Mouse (Mus musculus) intestine, embryonic 14.5 days (tissue): ENCODE data around the gene Cdc7. TPM values are rescaled to one million over a fixed set of nuclear protein-coding genes. Genes with fewer than 3 reads are reported as not detected.
"Not testable (repeated sequence)": the region's sequence is repeated elsewhere in the genome, so short reads cannot be mapped to it uniquely, and the experiment has no call there.

Source experiments
- ATAC-seq: fragments of 200-750 bp; cut with Nextera tagmentation; replicated peaks from 2 replicates; pipeline ENCODE4 v1.8.0; 2017; ENCODE audit warnings: low read depth, moderate number of reproducible peaks, moderate TSS enrichment, moderate library complexity; ENCODE audit not compliant: low FRiP score, low TSS enrichment
- DNase-seq: peaks from one replicate; pipeline ENCODE4 v3.0.0-alpha.2; 2018; ENCODE audit warnings: low spot score
- H3K27ac ChIP-seq: fragments of 300-500 bp; sonication (generic); 2 replicates; pipeline ENCODE4 v1.5.1; 2014; ENCODE audit warnings: low read depth, mild to moderate bottlenecking, control low read depth
- H3K27me3 ChIP-seq: fragments of 300-500 bp; sonication (generic); replicated peaks from 2 replicates; pipeline ENCODE4 v1.6.1; 2014; ENCODE audit warnings: low read length, control low read depth; ENCODE audit not compliant: control insufficient read depth, insufficient read depth
- H3K36me3 ChIP-seq: fragments of 300-500 bp; sonication (generic); 2 replicates; pipeline ENCODE4 v1.6.1; 2014; ENCODE audit warnings: low read length, control low read depth; ENCODE audit not compliant: control insufficient read depth, insufficient read depth
- H3K4me1 ChIP-seq: fragments of 300-500 bp; sonication (generic); replicated peaks from 2 replicates; pipeline ENCODE4 v1.6.1; 2014; ENCODE audit warnings: low read length, control low read depth, mixed read lengths; ENCODE audit not compliant: control insufficient read depth, insufficient read depth
- H3K4me2 ChIP-seq: fragments of 300-500 bp; sonication (generic); 2 replicates; pipeline ENCODE4 v1.6.1; 2014; ENCODE audit warnings: low read length
- H3K4me3 ChIP-seq: fragments of 300-500 bp; sonication (generic); 2 replicates; pipeline ENCODE4 v1.5.1; 2014; ENCODE audit warnings: low read depth, low read length, control low read depth, mixed read lengths
- H3K9ac ChIP-seq: fragments of 300-500 bp; sonication (generic); 2 replicates; pipeline ENCODE4 v1.6.1; 2014; ENCODE audit warnings: mild to moderate bottlenecking, low read length
- H3K9me3 ChIP-seq: fragments of 300-500 bp; sonication (generic); 2 replicates; pipeline ENCODE4 v1.6.1; 2016; ENCODE audit warnings: low read length, control low read depth; ENCODE audit not compliant: control insufficient read depth
- WGBS: fragments of 180-500 bp; shearing (Covaris S2); extraction: QIAGEN DNeasy Blood & Tissue Kit; methylation state at CpG from one replicate; pipeline ENCODE4 v1.1.7; 2014; 5-methylcytosine and 5-hydroxymethylcytosine counted together
- polyA plus RNA-seq: library from polyadenylated mRNA; unstranded; fragments of >200 nt; fragmentation: Nextera tagmentation; extraction: Ambion mirVana; gene quantifications from 2 replicates; pipeline ENCODE4 v1.2.1, GENCODE M21; 2014

The Cdc7 gene
- polyA plus RNA-seq, 1 experiment from 2014 or later: 49.8 TPM

- H3K9me3 ChIP-seq: peaks cover 8% of the 10 kb centered on the region
- no peak overlapping the region for H3K27ac ChIP-seq
- no peak overlapping the region for H3K4me2 ChIP-seq
- 89% methylated on average over 3 of the region's 3 CpGs for WGBS
- no peaks in the 10 kb centered on the region for H3K36me3 ChIP-seq
- peaks cover 19% of the 10 kb centered on the region for H3K4me1 ChIP-seq
- H3K4me3 ChIP-seq: no peak overlapping the region
- ATAC-seq (no peak), DNase-seq (no peak)
- no peak overlapping the region for H3K9ac ChIP-seq
- H3K27me3 ChIP-seq: no peaks in the 10 kb centered on the region
Measured at GRCm38 (mm10) chr5:106959031-106959430, 5.1 kb upstream of the Cdc7 start.

DNA sequence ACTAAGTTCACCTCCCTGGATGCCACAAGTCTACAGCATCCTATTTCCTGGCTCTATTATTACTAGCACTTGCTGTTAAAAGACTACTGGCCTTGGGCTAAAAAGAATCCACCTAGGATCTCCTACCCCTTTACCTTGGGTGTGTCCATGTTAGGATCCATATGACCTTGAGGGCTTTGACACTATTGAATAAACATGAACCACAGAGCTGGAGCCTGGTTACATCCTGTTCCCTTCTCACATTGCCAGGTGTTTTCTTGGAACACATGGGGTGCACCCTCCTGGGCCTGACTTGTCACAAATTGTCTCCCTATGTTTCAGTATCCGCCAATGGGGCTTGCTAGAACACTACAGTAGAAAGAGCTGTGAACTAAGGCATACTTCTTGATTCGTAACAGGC lies 3.7 kb upstream of the Cdc7 start:
- DNase-seq (no peak), ATAC-seq (no peak)
- Histone ChIP-seq H3K4me3 (no peak overlapping the region), H3K9ac (no peak overlapping the region), H3K27me3 (no peaks in the 10 kb centered on the region), H3K4me2 (no peak overlapping the region), H3K4me1 (peaks cover 25% of the 10 kb centered on the region), H3K9me3 (peaks cover 3% of the 10 kb centered on the region; the same call in 1 of the 2 replicates), H3K27ac (no peak overlapping the region), H3K36me3 (no peaks in the 10 kb centered on the region)
- 92% methylated on average over 2 of the region's 2 CpGs for WGBS

DNA sequence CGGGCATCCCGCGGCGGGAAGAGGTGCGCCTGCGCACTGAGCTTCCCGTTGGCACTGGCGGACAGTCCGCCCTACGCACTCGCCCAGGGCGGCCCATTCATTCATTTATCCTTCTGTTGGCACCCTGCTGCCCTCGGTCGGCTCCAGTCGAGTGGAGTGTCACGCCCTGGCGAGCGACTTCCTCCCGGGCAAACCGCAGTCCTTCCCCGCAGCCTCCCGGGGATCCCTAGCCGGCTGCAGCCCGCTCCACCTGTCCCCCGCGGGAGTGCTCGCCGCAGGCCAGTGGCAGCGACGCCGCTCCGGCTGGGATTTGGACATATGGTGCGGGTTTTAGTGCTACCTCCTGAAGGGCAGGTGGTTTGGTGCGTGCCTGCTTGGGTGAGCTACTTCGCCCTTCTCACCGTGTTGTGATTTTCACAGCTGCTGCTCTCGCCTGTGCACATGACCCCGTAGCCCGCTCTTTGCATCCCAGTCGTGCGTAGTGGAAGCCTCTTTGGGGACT lies 442 bp downstream of the Cdc7 start:
- Histone ChIP-seq H3K4me3 (peak overlapping the region; percentile 81), H3K27me3 (no peaks in the 10 kb centered on the region), H3K9me3 (peaks cover 3% of the 10 kb centered on the region; the same call in 1 of the 2 replicates), H3K36me3 (peaks cover 26% of the 10 kb centered on the region), H3K27ac (peak overlapping the region; percentile 72), H3K4me2 (peak overlapping the region; percentile 69), H3K9ac (peak overlapping the region; percentile 63), H3K4me1 (peaks cover 18% of the 10 kb centered on the region)
- DNase-seq (no peak), ATAC-seq (peak; percentile 85)
- under 1% methylated on average over 41 of the region's 41 CpGs for WGBS

DNA sequence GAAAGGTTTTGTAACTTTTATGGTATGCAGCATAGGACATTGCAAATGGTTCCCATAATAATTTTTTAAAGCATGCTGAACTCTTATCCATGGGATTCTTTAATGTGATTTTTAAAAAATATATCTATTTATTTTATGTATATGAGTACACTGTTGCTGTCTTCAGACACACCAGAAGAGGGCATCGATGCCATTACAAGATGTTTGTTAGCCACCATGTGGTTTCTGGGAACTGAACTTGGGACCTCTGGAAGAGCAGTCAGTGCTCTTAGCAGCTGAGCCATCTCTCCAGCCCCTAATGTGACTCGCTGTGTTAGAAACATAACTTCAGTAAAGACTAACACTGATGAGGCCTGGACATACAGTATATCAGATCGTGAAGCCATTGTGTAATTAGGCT lies 2.3 kb downstream of the Cdc7 start:
- H3K4me1 ChIP-seq: peaks cover 15% of the 10 kb centered on the region
- DNase-seq (no peak), ATAC-seq (no peak)
- H3K4me3 ChIP-seq: no peak overlapping the region
- no peak overlapping the region for H3K9ac ChIP-seq
- H3K27me3 ChIP-seq: no peaks in the 10 kb centered on the region
- WGBS: 84% methylated on average over 3 of the region's 3 CpGs
- H3K4me2 ChIP-seq: no peak overlapping the region
- no peaks in the 10 kb centered on the region for H3K9me3 ChIP-seq
- peaks cover 43% of the 10 kb centered on the region for H3K36me3 ChIP-seq
- no peak overlapping the region for H3K27ac ChIP-seq

- Histone ChIP-seq H3K4me3 (no peak overlapping the region), H3K4me1 (peaks cover 15% of the 10 kb centered on the region), H3K27me3 (no peaks in the 10 kb centered on the region), H3K9me3 (no peaks in the 10 kb centered on the region), H3K9ac (no peak overlapping the region), H3K27ac (no peak overlapping the region), H3K36me3 (peaks cover 53% of the 10 kb centered on the region), H3K4me2 (no peak overlapping the region)
- ATAC-seq (no peak), DNase-seq (no peak)
- WGBS: 94% methylated on average over 1 of the region's 1 CpGs
Measured at GRCm38 (mm10) chr5:106967578-106967977, 3.5 kb downstream of the Cdc7 start.

DNA sequence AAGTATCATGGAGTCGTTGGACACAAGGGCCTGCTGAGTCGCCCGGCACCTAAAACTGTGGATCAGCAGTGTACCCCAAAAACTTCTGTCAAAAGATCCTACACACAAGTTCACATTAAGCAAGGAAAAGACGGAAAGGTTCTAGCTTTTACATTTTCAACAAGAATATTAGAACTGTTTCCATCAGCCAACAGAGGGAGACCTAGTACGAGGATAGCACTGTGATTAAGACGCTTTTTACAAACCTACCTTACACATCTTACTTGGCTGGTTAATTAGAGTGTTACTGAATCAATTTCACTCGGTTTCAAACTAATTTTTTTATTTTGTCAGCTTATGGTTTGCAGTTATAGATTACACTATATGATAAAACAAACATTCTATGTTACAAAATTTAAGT lies 9.8 kb downstream of the Cdc7 start:
- DNase-seq (no peak), ATAC-seq (no peak)
- WGBS: 86% methylated on average over 7 of the region's 7 CpGs
- Histone ChIP-seq H3K9me3 (no peaks in the 10 kb centered on the region), H3K4me1 (no peaks in the 10 kb centered on the region), H3K36me3 (peaks cover 86% of the 10 kb centered on the region), H3K4me2 (no peak overlapping the region), H3K27me3 (no peaks in the 10 kb centered on the region), H3K27ac (no peak overlapping the region), H3K4me3 (no peak overlapping the region), H3K9ac (no peak overlapping the region)

GRCm38 (mm10) chr5:106979156-106979555 lies 15.0 kb downstream of the Cdc7 start:
- H3K4me3 ChIP-seq: no peak overlapping the region
- H3K4me2 ChIP-seq: no peak overlapping the region
- DNase-seq (no peak), ATAC-seq (no peak)
- H3K9me3 ChIP-seq: no peaks in the 10 kb centered on the region
- no peaks in the 10 kb centered on the region for H3K4me1 ChIP-seq
- 64% methylated on average over 7 of the region's 7 CpGs for WGBS
- no peak overlapping the region for H3K9ac ChIP-seq
- H3K27ac ChIP-seq: no peak overlapping the region
- peaks cover 76% of the 10 kb centered on the region for H3K36me3 ChIP-seq
- no peaks in the 10 kb centered on the region for H3K27me3 ChIP-seq

GRCm38 (mm10) chr5:106982298-106982952 lies 18.3 kb downstream of the Cdc7 start:
- H3K9me3 ChIP-seq: no peaks in the 10 kb centered on the region
- no peak overlapping the region for H3K4me3 ChIP-seq
- no peak overlapping the region for H3K4me2 ChIP-seq
- H3K27me3 ChIP-seq: no peaks in the 10 kb centered on the region
- 62% methylated on average over 7 of the region's 7 CpGs for WGBS
- no peak overlapping the region for H3K27ac ChIP-seq
- peaks cover 50% of the 10 kb centered on the region for H3K36me3 ChIP-seq
- DNase-seq (no peak), ATAC-seq (no peak)
- H3K4me1 ChIP-seq: no peaks in the 10 kb centered on the region
- no peak overlapping the region for H3K9ac ChIP-seq

GRCm38 (mm10) chr5:106984934-106985333 lies 20.8 kb downstream of the Cdc7 start:
- H3K9me3 ChIP-seq, H3K27ac ChIP-seq, H3K4me3 ChIP-seq, ATAC-seq, H3K9ac ChIP-seq, H3K4me1 ChIP-seq, H3K4me2 ChIP-seq, H3K27me3 ChIP-seq: not testable (repeated sequence)
- DNase-seq: peak; percentile 7
- H3K36me3 ChIP-seq: peaks cover 38% of the 10 kb centered on the region
- 88% methylated on average over 3 of the region's 3 CpGs for WGBS
